ENCODE assay signal across 25 mouse cellular contexts in genomic region chr2:71877865-71878264, GRCm38 (mm10). TPM values are rescaled to one million over a fixed set of nuclear protein-coding genes. Genes with fewer than 3 reads are reported as not detected.
DNase-seq lines count a peak whose midpoint lies in the region; ATAC-seq and TF ChIP-seq lines count a peak whose summit lies in the region.
"Had no signal": no experiment of that assay in that cellular context is flagged by ENCODE, and none has a peak within 500 bp of the region (broad histone marks: within the 10 kb centered on the region; RNA-seq: fewer than 3 reads in every experiment).

No protein-coding gene starts in this region.

- no peaks in the 10 kb centered on the region for H3K27me3 ChIP-seq in heart, embryonic 15.5 days
- H3K27me3 ChIP-seq in heart, embryonic 10.5 days (ENCODE audit: insufficient read depth, poor library complexity, severe bottlenecking): no peaks in the 10 kb centered on the region
- no peaks in the 10 kb centered on the region for H3K27me3 ChIP-seq in E14TG2a.4 (ENCODE audit: insufficient read depth, low read length)
- H3K27me3 ChIP-seq in liver, embryonic 13.5 days: no peaks in the 10 kb centered on the region
- 0 out of 2 replicates have a peak, but pooled peaks cover 7% of the 10 kb centered on the region for H3K27me3 ChIP-seq in hindbrain, embryonic 14.5 days (ENCODE audit: control insufficient read depth, insufficient read depth, low read length)
- H3K27me3 ChIP-seq in intestine, embryonic 16.5 days (replicated peaks; ENCODE audit: control insufficient read depth, insufficient read depth, low read length): no peaks in the 10 kb centered on the region

- WGBS in heart, embryonic 15.5 days: 75% methylated on average over 4 of the region's 4 CpGs
- WGBS in heart, embryonic 10.5 days: 84% methylated on average over 4 of the region's 4 CpGs
- 81% methylated on average over 4 of the region's 4 CpGs for WGBS in liver, embryonic 13.5 days (ENCODE audit: insufficient replicate concordance)
- 92% methylated on average over 4 of the region's 4 CpGs for WGBS in hindbrain, embryonic 14.5 days
- 93% methylated on average over 4 of the region's 4 CpGs for WGBS in intestine, embryonic 16.5 days

- H3K4me2 ChIP-seq in heart, embryonic 15.5 days: no peak overlapping the region
- peak overlapping the region; percentile 26 for H3K4me2 ChIP-seq in liver, embryonic 13.5 days
- no peak overlapping the region for H3K4me2 ChIP-seq in hindbrain, embryonic 14.5 days (replicated peaks)
- H3K4me2 ChIP-seq in intestine, embryonic 16.5 days (ENCODE audit: low read depth, low read length): no peak overlapping the region
- H3K4me2 ChIP-seq: forebrain, embryonic 13.5 days; midbrain, embryonic 11.5 days had no signal

- no peak overlapping the region for H3K4me3 ChIP-seq in heart, embryonic 15.5 days
- no peak overlapping the region for H3K4me3 ChIP-seq in heart, embryonic 10.5 days
- H3K4me3 ChIP-seq in E14TG2a.4 (replicated peaks; ENCODE audit: low read length): peak overlapping the region; percentile 23; the same call in 1 of the 2 replicates
- no peak overlapping the region for H3K4me3 ChIP-seq in liver, embryonic 13.5 days (replicated peaks)
- no peak overlapping the region for H3K4me3 ChIP-seq in hindbrain, embryonic 14.5 days (replicated peaks; ENCODE audit: low read length)
- H3K4me3 ChIP-seq in intestine, embryonic 16.5 days (ENCODE audit: low read length): no peak overlapping the region
- H3K4me3 ChIP-seq: forebrain, embryonic 13.5 days; hindbrain, embryonic 10.5 days had no signal

- 0 out of 2 replicates have a peak overlapping the region, but pooled peaks have one; percentile 15 for H3K27ac ChIP-seq in heart, embryonic 15.5 days
- H3K27ac ChIP-seq in heart, embryonic 10.5 days: no peak overlapping the region
- peak overlapping the region; percentile 85 for H3K27ac ChIP-seq in liver, embryonic 13.5 days
- H3K27ac ChIP-seq in hindbrain, embryonic 14.5 days: no peak overlapping the region
- no peak overlapping the region for H3K27ac ChIP-seq in intestine, embryonic 16.5 days (ENCODE audit: low read length)
- H3K27ac ChIP-seq: forebrain, embryonic 13.5 days; hindbrain, embryonic 10.5 days; hindbrain, postnatal 0 days had no signal

- no peak for ATAC-seq in heart, embryonic 15.5 days (replicated peaks; ENCODE audit: insufficient number of reproducible peaks, insufficient read depth, low FRiP score, low read depth)
- no peak for ATAC-seq in liver, embryonic 13.5 days (ENCODE audit: low read depth)
- no peak for ATAC-seq in hindbrain, embryonic 14.5 days (ENCODE audit: low FRiP score)
- no peak for ATAC-seq in intestine, embryonic 16.5 days
- ATAC-seq: forebrain, embryonic 13.5 days; hindbrain, postnatal 0 days; intestine, postnatal 0 days; midbrain, embryonic 16.5 days had no signal

- peaks cover 26% of the 10 kb centered on the region for H3K4me1 ChIP-seq in heart, embryonic 15.5 days (replicated peaks)
- peaks cover 16% of the 10 kb centered on the region for H3K4me1 ChIP-seq in heart, embryonic 10.5 days
- peaks cover 55% of the 10 kb centered on the region for H3K4me1 ChIP-seq in E14TG2a.4 (replicated peaks; ENCODE audit: low read depth, low read length)
- peaks cover 59% of the 10 kb centered on the region for H3K4me1 ChIP-seq in liver, embryonic 13.5 days (replicated peaks)
- peaks cover 7% of the 10 kb centered on the region; the same call in 1 of the 2 replicates for H3K4me1 ChIP-seq in hindbrain, embryonic 14.5 days (replicated peaks; ENCODE audit: control insufficient read depth, insufficient read depth, low read length)
- H3K4me1 ChIP-seq in intestine, embryonic 16.5 days (ENCODE audit: control insufficient read depth, insufficient read depth, low read length): peaks cover 10% of the 10 kb centered on the region

- H3K9ac ChIP-seq in heart, embryonic 15.5 days: no peak overlapping the region
- H3K9ac ChIP-seq in liver, embryonic 13.5 days: peak overlapping the region; percentile 22; the same call in 1 of the 2 replicates
- H3K9ac ChIP-seq in hindbrain, embryonic 14.5 days: no peak overlapping the region
- no peak overlapping the region for H3K9ac ChIP-seq in intestine, embryonic 16.5 days (ENCODE audit: low read depth, low read length)
- H3K9ac ChIP-seq: forebrain, embryonic 13.5 days had no signal

- no peaks in the 10 kb centered on the region for H3K9me3 ChIP-seq in heart, embryonic 15.5 days (replicated peaks)
- H3K9me3 ChIP-seq in heart, embryonic 10.5 days: no peaks in the 10 kb centered on the region
- H3K9me3 ChIP-seq in E14TG2a.4 (ENCODE audit: low read length): no peaks in the 10 kb centered on the region
- no peaks in the 10 kb centered on the region for H3K9me3 ChIP-seq in liver, embryonic 13.5 days (replicated peaks)
- no peaks in the 10 kb centered on the region for H3K9me3 ChIP-seq in hindbrain, embryonic 14.5 days (ENCODE audit: control insufficient read depth, low read length)
- H3K9me3 ChIP-seq in intestine, embryonic 16.5 days (ENCODE audit: control insufficient read depth, low read length): no peaks in the 10 kb centered on the region
- H3K9me3 ChIP-seq: forebrain, embryonic 13.5 days; hindbrain, embryonic 10.5 days had no signal

- peaks cover 23% of the 10 kb centered on the region for H3K36me3 ChIP-seq in heart, embryonic 15.5 days
- peaks cover 26% of the 10 kb centered on the region for H3K36me3 ChIP-seq in heart, embryonic 10.5 days
- peaks cover 71% of the 10 kb centered on the region for H3K36me3 ChIP-seq in E14TG2a.4 (ENCODE audit: insufficient read depth, low read length)
- H3K36me3 ChIP-seq in liver, embryonic 13.5 days: peaks cover 43% of the 10 kb centered on the region
- peaks cover 8% of the 10 kb centered on the region; the same call in 1 of the 2 replicates for H3K36me3 ChIP-seq in hindbrain, embryonic 14.5 days (replicated peaks; ENCODE audit: control insufficient read depth, insufficient read depth)
- H3K36me3 ChIP-seq in intestine, embryonic 16.5 days (ENCODE audit: control insufficient read depth, insufficient read depth, low read length): 0 out of 2 replicates have a peak, but pooled peaks cover 7% of the 10 kb centered on the region

- peak; percentile 21 for DNase-seq in adrenal gland, postnatal 14 days
- no peak for DNase-seq in adrenal gland, postnatal 4 days (ENCODE audit: low spot score in 2 of 2)
- DNase-seq in heart, embryonic 10.5 days (ENCODE audit: low spot score): no peak
- DNase-seq in liver, embryonic 13.5 days: no peak
- DNase-seq in hindbrain, embryonic 14.5 days (ENCODE audit: low spot score): no peak
- DNase-seq: cerebellum, adult 11 months; cerebellum, adult 9-10 months; cerebellum, postnatal 36 days; kidney, adult 9 months; kidney, postnatal 10 days; layer of hippocampus, postnatal 36 days; left cerebral cortex, postnatal 4 days; lung, postnatal 36 days; right cerebral cortex, postnatal 25 days; spleen, adult 18-20 months; thymus, postnatal 14 days had no signal

- no peak for TF ChIP-seq CTCF in E14TG2a.4 (conservative IDR thresholded peaks at IDR 0.05; ENCODE audit: low read length)

RNA-seq across cellular contexts. Expression of gene Pdk1, which starts 4.8 kb away (rescaled TPM):
- total RNA-seq in adrenal gland, postnatal 14 days (2021): 37.5 and 55.5 TPM in 2 replicates
- 10 to 100 TPM; 47.4 to 60.1 TPM for total RNA-seq in adrenal gland, postnatal 4 days (2021)
- 86.5 and 97.9 TPM in 2 replicates for polyA plus RNA-seq in heart, embryonic 15.5 days (2015; fragmentation: Nextera tagmentation; extraction: Ambion mirVana)
- polyA plus RNA-seq in heart, embryonic 10.5 days (2016; fragmentation: Nextera tagmentation; extraction: Ambion mirVana): 88.2 and 111 TPM in 2 replicates
- 44.6 and 47.7 TPM in 2 replicates for polyA plus RNA-seq in liver, embryonic 13.5 days (2015; fragmentation: Nextera tagmentation; extraction: Ambion mirVana)
- 22.9 and 25.3 TPM in 2 replicates for polyA plus RNA-seq in hindbrain, embryonic 14.5 days (2014; fragmentation: Nextera tagmentation; extraction: Ambion mirVana)
- 62.7 and 65.5 TPM in 2 replicates for polyA plus RNA-seq in intestine, embryonic 16.5 days (2015; fragmentation: Nextera tagmentation; extraction: Ambion mirVana)

Comparison
In these comparisons a context has a peak if more than half of its experiments do, and no peak if none do; other contexts are left out.
1. H3K27ac ChIP-seq: peak in heart, embryonic 15.5 days (single experiment) and liver, embryonic 13.5 days (single experiment); none in heart, embryonic 10.5 days (single experiment), hindbrain, embryonic 14.5 days (single experiment) and intestine, embryonic 16.5 days (single experiment).